Mouse (Mus musculus): ENCODE results near the gene Slc25a36.

GRCm38 (mm10) chr9:97137116-97137515 is 26.2 kb upstream of the Slc25a36 start:
- no peak for TF ChIP-seq POLR2A (IDR thresholded peaks at IDR 0.05; ENCODE audit: extremely low read depth, insufficient read depth, low read length)
- TF ChIP-seq CTCF (IDR thresholded peaks at IDR 0.05; ENCODE audit: low read depth, low read length) = no peak

All from liver, adult 2 months (tissue).